Mouse (Mus musculus) heart, adult 9 months (tissue): Measurements from ENCODE around the gene Atp6v1g1.

Source experiments
- DNase-seq, 2 experiments: peaks; one replicate each; pipeline ENCODE4 v3.0.0; 2022; ENCODE audit warnings: low spot score in 2 of 2

Atp6v1g1 gene

DNA sequence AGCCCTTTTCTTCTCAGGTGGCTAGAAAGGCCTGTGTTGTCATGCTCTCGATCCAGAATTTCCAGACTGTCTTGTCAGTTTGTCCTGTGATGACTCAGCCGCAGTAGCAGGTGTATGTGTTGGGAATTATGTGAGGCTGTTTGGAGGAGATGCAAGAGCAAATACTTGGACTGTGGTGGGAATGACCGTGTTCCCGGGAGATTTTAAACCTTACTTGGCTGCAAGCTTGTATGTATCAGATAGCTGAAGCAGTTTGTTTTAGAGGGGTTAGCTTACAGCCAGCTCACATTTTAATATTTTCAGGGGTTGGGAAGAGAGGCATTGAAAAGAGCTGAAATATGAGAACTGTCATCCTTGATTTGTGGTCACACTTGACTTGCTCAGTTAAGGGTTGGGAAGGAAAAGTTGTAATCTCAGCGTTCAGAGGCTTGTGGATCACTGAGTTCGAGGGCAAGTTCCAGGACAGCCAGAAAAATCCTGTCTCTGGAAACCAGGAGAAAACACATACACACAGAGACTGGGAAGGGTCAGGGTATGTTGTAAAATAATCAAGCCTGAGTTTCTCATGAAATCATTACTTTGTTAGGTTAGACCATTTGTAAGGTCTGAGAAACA, 2.0 kb downstream of the Atp6v1g1 start:
- no peak for DNase-seq

DNA sequence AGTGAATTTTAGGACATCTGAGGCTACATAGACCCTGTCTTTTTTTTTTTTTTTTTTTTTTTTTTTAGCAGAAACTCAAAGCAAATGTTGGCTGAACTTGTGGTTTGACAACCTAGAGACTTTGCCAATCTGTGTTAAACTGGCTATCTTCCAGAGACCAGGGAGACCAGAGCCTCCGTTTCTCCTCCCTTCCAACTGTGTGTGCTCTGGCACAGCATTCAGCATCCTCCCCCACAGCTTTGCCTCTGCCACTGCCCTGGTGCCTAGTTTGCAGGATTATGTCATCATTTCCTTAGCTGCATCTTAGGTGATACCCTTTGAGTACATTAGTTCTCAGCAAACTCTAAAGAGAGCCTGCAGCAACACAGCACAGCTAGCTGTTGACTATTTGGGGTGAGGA, 3.2 kb downstream of the Atp6v1g1 start:
- DNase-seq, result no peak

DNA sequence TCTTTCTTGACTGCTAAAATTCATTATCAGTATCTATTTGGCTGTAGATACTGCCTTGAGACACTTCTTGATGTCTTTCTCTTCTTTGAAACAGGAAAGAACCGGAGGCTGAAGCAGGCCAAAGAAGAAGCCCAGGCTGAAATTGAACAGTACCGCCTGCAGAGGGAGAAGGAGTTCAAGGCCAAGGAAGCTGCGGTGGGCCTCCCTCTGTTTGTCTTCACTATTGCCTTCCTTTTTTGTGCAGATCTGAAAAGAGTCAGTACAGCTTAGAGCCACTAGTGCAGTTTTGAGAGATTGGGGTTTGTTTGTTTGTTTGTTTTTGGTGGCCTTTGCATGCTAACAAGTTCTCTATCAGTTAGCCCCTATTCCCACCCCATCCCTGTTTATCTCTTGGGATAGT, 3.9 kb downstream of the Atp6v1g1 start:
- no peak for DNase-seq

DNA sequence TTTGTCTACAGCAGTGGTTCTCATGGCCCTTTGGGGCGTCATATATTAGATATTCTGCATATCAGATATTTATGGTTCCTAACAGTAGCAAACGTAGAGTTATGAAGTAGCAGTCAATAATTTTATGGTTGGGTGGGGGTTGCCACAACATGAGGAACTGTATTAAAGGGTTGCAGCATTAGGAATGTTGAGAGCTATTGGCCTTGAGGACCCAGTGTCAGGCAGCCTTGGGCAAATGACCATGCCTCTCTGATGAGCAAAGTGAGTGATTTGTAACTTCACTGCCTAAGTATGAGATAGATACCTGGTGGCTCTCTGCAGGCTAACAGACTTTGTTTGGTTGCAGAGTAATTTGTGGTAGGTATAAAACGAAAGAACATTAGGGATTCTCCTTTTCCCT, 6.3 kb downstream of the Atp6v1g1 start:
- DNase-seq, result no peak

DNA sequence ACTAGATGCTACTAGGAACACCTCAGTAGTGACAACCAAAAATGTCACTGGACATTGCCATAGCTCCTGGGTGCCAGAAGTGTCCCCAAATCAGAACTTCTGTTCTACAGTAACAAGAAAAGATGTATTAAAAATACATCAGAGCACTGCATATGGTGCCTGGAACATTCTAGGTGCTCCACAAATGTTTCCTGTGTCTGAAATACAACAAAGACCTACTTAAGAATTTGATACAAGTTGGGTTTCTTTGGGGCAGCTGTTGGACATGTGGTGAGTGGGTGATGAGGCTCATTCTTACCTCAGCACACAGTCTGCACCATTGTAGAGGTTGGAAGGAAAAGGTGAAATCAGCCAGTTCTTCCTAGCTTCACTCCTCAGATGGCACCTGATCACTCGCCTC, 8.3 kb downstream of the Atp6v1g1 start:
- no peak for DNase-seq

DNA sequence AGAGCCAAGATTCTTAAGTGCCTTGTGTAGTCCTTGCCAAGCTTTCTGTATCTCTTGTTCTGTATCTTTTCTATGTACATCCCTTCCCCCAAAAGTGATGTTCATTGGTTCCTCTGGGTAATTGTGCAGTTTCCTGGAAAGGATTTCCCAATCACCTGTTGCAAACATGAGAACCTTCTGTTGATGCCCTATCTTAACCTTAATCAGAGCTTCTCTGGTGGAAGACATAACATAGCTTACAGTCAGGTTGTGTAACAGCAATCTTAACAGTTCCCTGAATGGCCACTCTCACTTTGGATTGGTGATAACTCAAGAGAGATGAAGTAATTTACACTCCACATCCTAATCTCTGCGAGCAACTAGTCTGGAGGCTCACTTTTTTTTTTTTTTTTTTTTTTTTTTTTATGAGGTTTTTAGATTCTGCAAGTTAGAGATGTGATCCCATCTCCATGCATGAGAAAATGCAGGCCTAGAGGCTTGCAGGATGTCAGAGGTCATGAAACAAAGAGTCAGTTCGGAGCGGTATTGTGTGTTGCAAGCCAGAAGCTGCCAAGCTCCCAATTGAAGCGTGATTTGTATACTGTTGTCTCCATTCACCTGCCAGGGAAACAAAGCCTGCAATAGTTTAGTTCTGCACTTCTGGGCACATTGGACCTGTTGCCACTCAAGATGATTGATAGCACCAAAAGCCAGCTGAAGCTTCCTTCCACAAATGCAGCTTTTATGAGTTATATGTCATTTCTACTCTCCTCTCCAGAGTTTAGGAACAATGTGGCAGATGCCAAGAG, 9.4 kb downstream of the Atp6v1g1 start:
- DNase-seq, result no peak

DNA sequence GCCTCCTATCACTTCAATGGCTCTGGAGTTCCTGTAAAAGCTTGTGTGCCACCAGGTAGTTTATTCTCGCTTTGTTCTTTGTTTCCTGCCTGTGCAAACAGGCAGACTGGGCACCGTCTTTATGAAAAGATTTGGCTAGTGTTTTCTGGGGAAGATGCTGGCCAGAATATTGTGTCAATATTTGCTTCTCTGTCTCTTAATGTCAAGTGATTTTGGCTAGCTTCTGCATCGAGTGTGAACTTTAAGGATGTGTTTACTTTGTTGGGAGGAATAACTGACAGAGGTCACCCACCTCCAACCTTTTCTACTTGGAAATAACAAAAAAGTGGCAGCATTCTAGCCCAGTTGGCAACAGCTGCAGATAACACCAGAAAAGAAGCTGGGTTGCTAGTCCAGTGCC, 10.0 kb downstream of the Atp6v1g1 start:
- no peak for DNase-seq

DNA sequence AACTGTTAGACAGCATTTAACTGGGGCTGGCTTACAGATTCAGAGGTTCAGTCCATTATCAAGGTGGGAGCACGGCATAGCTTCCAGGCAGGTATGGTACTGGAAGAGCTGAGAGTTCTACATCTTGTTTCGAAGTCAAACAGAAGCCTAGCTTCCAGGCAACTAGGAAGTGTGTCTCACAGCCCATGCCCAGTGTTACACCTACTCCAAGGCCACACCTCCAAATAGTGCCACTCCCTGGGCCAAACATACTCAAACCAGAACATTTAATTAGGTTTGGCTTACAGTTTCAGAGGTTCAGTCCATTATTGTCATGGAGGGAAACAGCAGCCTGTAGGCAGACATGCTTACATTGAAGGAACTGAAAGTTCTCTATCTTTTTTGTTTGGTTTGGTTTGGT, 10.5 kb downstream of the Atp6v1g1 start:
- no peak for DNase-seq

DNA sequence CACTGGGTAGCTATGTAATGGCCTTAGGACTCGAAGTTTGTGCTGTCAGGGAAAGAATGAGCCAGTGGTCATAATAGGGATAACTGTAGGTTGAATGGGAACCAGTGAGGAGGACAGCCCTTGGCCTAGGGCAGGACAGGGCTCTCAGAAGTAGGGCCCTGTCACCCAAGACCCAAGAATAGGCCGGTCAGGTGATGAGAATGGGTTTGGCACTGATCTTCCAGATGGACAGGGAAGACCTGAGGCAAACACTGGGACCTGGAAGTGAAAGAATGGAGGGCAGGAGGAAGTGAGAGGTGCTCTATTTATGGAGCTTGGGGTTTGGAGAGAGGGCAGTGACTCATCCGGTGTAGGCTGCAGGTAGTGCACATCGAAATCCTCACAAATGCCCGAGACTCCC, 12.1 kb downstream of the Atp6v1g1 start:
- DNase-seq, result no peak

DNA sequence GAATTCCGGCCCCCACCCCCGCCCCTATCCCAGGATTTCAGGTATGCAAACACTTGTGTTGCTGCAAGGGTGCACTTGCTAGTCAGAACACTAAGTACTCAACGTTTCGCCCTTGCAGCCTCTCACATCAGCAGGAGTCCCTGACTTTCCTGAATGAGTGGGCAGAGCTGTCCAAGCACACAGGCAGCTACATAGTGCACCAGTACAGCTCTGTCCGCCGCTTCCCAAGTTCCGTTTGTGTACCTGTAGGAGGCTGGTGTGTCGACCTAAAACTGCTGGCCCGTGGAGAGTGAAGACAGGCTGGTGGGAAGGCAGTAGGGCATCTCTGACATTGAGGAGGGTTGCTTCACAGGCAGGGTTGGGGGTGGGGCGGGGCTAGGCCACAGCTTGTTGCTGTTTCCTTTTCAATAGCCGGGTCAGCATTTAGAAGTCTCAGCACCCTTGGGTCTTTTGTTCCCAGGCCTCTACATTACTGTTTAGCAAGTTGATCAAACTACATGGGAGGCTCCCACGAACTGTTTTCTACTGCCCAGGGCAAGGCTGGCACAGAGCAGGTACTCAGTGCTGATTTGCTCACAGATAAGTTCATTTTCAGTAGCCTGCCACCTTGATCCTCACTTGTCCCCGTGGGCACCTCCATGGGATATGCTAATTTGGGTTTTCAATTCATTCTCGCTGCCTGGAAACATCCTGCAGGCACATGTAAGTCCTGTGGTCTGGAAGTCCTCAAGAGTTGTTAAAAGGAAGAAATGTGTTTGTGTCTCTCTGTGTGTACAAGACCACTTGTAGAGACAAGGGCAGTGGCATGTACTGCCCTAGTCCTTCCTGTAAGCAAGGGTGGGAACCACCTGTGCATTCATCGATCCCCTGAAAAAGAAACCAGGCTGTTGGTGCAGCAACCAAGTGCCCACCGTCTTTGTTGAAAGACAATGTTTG, 12.8 kb downstream of the Atp6v1g1 start:
- no peak for DNase-seq

DNA sequence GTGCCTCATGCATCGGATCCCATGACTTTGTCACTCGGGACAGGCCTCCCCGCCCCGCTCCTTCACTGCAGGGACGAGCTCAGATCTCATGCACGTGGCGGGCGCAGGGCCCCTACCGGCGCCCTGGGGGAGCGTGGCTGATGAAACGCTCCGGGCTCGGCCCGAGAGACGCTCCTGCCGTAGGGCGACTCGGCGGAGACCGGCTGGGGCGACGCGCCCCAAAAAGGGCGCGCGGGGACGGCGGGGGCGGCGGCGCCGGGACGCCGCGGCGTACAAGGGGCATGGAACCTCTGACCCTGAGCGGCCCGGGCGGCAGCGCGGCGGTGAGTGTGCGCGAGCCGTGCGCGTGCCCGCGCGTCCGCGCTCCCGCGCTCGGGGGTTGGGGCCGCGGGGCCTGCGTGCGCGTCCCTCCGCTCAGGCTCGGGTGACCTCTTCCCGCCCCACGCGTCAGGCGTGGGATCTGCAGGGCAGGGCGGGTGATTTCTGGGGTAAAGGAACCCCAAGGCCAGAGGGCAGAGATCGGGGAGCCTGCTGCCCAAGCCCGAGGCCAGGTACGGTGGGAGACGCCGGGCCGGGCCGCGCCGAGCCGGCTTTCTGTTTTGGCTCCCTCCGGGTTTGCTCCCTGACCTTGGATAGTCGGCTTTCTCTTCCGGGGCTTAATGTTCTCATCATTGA, 14.0 kb downstream of the Atp6v1g1 start, which contains the start of gene Tmem268:
Tmem268 (plus strand) TSS at position 375 of the 675 bp plus-strand sequence.
- DNase-seq, result peak; percentile 86

DNA sequence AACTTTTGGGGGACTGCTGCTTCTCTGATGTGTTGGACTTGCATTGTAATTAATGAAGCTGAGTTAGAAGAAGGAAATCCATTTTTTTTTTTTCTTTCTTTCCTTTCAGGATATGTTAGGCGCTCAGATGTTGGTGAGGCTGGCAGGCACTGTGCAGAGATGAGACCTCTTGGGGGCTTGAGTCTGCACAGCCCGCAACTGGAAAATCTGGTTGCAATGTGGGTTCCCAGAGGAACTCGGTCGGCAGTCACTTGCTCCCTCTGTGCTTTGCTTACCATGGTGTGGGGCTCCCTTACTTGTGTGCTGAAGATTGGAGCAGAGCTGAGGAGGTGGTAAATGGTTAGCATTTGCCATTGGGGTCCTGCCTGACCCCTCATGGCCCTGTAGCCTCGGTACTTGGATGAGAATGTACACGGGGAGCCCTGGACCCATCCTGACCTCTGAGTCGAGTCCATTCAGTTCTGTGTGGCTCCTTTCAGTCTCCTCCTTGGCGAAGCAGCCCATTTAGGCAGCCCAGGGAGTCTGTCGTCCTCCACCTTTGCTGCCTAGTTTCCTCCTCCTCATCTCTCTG, 14.6 kb downstream of the Atp6v1g1 start:
- DNase-seq, result no peak

DNA sequence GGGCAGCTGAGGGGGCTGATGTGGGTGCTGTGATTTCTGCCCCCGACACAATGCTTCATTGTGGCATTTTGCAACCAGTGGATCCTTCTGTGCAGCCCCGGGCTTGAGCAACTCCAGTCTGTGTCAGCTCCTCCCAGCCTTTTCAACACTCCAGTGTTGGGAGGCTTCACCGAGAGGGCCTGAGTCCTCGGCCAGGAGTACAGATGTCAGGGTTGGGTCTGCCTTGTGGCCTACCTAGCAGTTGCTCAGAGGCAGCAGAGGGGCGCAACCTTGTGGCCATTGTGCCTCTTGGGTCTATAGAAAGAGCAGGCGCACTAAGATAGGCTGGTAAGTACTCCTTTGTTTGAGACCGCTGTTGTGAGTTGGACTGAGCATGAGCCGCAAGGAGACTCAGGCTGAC, 15.5 kb downstream of the Atp6v1g1 start:
- no peak for DNase-seq

DNA sequence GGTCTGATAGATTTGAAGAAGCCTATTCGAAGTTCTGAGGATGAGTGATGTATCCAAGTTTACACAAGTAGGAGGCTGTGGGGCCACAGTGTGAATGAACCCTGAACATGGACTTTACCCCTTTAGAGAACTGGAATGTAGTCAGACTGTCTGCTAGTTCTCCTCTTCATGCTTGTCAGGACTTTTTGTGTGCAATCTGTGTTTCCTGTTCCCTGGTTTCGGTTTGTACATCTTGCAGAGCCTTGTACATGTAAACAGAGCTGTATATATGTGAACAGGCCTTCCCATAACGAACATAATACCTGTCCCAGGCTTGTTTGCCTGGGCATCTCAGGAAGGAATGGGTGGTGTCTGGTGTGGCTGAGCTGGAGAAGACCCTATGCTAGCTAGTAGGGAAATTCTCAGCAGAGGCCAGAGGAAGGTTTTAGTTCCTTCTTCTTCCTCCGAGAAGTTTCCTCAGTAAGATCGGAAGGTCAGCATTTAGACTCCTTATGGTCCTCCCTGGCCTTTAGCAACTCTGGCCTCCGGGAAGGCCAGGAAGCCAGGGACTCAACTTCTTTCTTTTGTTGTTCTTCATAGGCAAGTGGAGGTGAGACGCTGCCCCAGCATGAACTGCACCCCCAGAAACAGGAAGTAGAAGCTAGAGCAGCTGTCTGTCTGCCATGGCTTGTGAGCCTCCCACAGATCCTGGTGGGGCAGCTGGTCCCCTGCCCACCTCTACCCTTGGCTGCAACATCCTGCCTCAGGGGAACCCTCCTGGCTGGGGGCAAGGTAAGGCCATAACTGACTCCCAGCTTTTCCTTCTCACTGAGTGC, 17.5 kb downstream of the Atp6v1g1 start:
- peak in 1 of 2 experiments; percentile 25 for DNase-seq

DNA sequence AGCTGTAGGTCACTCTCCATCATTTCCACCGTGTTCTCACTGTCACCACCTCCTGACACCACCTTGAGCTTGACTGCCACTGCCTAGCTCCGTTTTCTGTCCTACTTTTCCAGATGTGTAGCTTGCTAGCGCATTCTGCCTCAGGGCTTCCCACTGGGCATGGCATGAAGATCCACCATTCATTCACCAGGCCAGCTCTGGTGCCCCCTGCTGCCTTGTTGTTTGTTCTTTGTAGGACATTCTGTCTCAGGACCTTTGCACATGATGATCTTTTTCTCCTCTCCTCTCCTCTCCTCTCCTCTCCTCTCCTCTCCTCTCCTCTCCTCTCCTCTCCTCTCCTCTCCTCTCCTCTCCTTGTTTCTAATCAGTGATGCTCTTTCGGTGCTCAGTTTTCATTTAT, 18.2 kb downstream of the Atp6v1g1 start:
- no peak for DNase-seq

DNA sequence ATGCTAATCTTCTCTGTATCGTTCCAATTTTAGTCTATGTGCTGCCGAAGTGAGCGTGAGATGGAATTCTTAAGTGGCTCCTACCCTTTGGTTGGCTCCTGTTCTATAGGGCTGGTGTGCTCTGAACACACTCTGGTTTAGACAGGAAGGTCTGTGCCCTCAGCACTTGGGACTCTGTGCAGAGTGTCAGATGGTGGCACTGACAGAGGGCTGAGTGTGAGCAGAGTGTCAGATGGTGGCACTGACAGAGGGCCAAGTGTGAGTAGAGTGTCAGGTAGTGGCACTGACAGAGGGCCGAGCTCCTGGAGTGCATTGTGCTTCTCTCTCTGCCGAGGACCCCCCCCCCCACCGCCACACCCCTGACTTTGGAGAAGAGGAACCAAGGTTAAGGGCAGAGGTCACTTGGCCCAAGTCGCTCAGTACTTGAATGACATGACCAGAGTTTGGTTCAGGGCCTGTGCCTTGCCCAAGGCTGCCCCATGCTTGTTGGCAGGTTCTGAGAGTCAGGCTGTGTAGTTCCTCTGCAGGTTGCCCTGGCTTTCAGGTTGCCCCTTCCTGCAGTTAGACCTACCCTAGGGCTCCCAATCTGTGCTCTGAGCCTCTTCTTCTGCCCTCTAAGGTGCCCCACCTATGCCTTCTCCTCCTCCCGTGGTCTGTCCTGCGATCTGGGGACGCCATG, 23.3 kb downstream of the Atp6v1g1 start:
- DNase-seq, result no peak

DNA sequence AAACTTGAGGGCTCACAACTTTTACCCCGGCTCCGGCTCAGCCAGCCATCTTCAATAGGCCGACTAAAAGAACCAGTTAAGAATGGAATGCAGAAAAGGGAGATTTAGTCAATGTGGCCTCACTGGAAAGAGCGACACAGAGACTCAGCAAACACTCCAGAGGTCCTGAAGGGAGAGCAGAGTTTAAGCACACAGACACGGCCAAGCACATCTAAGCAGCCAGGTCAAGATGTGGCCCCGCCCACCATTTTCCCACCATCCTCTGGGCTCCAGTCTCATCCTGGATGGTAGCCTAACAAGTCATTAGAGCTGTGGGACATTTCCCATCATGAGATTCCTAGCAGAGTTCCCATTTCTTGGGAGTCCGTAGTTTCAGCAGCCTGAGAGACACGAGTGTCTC, 24.8 kb downstream of the Atp6v1g1 start:
- DNase-seq, result no peak

DNA sequence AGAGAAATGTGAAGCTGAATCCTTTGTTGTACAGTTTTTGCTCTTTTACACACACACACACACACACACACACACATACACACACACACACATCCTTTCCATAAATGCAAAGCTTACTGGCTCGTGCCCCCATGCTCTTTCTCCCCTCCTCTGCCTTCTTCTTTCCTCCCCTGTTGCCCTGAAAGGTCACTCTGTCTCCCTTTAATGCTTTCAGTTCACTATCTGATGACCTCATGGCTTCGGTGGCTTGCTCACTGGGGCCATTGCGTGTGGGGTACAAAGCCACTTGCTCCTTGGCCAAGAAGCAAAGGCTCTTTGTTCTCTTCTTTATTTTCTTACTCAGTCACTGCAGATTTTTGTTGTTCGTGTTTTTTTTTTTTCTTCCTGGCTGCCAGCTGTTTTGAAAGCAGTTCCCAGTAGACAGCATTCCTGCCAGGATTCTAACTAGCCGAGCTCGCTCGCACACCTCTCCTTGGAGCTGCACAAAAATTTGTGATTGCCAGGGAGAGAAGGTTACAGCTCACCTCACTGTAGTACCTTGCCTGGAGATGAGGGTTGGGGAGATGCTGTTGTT, 25.7 kb downstream of the Atp6v1g1 start:
- no peak for DNase-seq

DNA sequence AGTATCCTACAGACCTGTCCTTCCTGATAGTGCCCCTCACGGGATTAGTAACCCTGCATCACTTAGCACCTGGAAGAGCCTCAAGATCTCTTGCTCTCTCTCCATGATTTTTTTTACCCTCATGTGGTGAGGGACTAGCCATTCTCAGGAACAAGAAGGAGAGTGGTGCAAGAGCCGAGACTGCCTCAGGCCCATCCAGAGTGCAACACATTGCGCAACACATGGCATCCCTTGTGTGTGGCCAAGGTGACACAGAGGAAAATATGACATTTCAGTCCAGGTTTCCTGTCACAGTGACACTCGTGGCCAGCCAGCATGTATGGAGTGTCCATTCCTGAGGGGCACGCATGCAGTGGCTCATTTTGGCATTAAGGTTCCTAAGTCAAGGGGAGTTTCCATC, 28.0 kb downstream of the Atp6v1g1 start:
- DNase-seq, result no peak

DNA sequence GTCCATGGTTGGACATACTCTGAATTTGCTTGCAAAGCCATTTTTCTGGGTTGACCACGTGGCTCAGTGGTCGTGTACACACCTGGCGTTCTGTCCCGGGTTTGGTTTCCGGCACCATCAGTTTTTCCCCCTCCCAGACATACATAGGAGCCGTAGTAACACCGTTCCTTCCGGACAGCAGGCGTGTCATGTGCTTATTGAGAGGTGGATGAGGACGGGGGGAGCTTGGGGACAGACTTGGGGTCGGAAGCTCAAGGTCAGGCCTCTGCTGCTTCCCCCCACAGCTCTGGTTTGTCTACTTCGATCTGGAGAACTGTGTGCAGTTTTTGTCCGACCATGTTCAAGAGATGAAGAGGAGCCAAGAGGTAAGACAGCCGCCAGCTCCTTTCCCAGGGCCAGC, 35.1 kb downstream of the Atp6v1g1 start:
- DNase-seq, result no peak
